Mouse (Mus musculus) right cerebral cortex, postnatal 36 days (tissue): ENCODE measurements around the gene Gpr183.

Experiments
- DNase-seq, 2 experiments: peaks; one replicate each; pipeline ENCODE4 v3.0.0; 2022; ENCODE audit warnings: low spot score in 2 of 2, mixed read lengths in 1 of 2

Gene Gpr183

DNA sequence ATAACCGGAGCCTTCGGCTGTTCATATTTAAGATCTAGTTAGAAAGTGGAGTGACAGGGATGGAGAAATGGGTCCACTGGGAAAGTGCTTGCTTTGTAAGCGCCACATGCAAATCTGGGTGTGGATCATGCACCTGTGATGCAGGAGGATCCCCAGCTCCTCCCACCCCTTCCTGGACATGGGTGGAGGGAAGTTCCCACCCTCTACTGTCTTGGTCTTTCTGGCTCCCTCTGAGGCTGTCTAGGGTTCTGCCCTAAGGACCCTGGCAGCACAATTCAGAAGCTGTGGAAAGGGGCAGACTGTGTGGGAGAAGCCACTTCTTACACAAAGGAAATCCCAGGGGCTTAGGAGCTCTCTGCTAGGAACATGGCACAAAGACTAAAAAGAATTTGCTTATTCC is 33.4 kb downstream of the Gpr183 start:
- DNase-seq, result no peak

DNA sequence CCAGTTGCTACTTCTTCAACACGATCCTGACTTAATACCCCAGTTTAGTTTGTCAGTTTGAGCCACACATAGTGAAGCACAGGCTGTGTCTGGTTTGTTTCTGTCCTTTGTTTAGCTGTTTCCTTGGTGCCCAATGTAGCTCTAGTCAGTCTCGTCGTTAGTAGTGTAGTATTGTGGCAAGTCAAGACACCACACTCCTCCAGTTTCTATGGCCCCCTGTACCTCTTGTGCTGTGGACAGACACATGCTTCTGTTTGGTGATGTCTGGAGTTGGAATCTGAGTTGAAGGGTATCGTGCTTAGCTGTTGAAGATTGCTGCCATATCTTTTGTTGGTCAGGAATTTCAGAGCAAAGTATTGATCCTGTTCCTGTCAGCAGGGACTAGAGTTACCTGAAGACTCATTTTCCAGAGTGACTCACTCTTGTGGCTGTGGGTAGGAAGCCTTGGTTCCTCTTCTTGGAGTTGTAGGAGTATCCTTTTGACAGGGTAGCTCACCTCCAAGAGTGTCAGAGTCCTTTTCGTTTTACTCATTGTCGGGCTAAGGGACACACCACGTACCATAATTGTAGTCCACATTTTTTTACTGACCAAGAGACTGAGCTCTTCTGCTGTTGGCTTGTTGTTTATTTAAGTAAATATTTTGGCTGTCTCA is 34.1 kb downstream of the Gpr183 start:
- DNase-seq, result no peak

DNA sequence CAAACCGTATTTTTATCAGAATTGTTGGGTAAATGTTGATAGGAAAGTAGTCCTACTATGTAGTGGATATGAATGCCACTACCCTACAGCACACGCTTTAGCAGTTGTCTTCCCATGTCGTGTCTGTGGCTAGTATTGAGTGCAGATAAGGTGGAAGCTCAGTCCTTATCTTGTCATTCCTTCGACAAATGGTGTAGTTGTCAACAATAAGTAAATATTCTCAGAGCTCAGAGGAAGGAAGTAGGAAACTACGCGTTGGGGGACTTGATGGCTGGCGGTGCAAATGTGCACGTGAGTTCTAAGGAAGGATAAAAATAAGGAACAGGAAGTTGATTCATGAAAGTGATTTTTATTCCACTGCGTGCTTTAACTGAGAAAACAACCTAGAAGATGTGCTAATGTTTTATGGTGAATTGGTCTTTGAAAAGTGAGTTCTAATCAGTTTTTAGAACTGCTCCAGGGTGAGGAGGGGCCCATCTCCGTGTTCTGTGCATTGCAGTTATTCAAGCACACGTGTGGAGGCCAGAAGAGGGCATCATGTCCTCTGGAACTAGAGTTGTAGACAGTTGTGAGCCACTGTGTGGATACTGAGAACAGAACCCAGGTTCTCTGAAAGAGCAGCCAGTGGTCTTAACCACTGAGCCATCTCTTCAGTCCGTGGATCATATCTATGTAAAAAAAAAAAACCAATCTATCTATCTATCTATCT is 35.6 kb downstream of the Gpr183 start:
- DNase-seq, result no peak

DNA sequence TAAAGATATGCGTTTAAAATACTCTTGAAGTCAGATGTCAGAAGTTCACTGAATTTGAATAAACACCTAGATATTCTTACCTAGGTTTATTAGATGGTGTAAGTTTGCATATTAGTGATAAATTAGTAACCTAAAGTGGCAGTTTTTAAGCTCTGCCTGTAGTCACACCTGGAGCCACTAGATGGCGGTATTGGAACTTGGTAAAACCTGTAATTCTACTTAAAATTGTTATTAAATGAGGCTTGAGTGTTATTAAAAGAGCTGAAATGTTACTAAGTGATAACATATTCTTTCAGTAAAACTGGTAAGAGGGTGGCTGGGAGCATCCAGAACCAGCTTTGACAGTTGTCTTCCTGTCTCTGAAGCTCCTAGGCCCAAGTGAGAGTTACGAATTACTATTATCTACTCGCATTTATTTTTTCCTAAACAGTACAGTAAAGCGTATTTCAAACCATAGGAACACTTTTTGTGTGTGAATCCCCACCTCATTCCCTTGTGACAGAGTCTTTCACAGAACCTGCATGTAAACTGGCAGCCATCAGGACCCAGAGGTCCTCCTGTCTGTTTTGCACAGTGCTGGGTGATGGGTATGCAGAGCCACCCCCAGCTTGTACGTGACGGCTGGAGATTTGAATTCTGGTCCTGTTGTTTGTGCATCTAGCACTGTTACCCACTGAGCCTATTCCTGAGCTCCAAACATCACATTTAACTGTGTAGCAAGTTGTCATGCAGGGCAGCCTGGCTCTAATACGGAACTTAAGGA is 36.4 kb downstream of the Gpr183 start:
- DNase-seq, result no peak

DNA sequence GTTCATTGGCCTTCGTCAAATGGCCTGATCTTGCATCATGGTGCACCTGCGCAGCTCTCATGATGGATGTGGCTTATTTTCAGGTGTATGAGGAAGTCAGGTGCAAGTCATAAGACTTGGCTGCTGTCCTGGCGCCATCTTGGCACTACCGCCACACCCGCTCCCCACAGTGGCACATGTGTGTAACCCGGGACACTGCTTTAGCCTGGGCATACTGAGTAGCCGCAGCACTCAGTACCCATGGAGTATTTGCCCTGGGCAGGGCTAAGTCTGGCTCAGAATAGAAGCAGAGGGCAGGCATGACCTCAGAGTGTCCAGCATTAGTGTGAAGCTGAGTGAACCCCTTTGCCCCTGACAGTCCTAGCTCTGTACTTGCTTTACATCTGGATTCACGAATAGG is 37.5 kb downstream of the Gpr183 start:
- DNase-seq, result no peak

DNA sequence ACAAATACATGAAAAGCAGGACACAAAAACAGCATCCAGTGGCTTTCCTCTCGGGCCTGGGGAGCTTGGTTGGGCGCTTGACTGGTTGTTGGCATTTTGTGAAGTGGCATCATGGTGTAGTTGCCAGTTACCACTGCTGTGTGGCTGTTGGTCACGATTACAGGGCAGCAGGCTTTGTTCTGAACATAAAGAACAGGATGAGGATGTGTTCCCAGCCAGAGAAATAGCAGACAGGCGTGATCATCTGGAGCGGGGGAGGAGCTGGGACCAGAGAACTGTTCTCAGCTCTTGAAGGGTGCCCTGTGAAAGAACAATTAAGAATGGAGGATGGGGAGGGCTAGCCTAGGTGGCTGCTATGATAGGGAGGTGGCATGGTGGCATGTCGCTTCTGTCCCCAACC is 38.1 kb downstream of the Gpr183 start:
- DNase-seq, result no peak

DNA sequence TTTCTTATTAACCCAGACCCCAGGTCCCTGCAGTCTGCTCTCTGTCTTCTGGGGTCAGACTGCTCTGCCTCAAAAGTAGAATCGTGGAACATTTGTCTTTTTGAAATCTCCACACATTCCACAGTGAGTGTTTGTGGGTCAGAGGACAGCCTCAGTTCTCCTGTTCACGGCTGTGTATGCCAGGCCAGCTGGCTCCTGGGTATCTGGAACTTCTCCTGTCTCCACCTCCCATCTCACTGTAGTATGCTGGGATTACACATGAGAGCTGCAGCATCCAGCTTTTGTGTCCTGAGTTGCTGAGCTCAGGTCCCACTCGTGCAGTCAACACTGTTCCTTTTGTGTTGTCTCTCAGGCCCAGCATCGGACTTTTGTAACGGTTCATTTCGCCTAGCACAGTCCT is 40.1 kb downstream of the Gpr183 start:
- DNase-seq, result no peak

DNA sequence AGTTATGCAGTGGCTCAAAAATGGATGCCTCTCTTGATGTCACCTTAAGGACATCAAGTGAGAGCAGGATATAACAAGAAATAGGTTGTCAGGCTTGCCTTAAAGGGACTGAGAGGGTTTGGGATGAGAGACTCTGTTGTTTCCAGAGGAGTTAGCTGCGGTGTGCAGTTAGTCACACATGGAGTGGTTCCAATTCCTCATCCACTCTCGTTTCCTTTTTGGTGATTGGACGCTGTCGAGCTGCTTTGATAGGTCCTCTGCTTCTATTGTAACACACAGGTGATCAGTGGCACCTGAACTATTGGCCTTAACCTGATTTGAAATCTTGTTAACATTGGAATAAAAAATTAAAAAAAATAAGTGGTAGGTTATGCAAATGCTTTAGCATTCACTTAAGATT is 42.3 kb downstream of the Gpr183 start:
- no peak for DNase-seq

DNA sequence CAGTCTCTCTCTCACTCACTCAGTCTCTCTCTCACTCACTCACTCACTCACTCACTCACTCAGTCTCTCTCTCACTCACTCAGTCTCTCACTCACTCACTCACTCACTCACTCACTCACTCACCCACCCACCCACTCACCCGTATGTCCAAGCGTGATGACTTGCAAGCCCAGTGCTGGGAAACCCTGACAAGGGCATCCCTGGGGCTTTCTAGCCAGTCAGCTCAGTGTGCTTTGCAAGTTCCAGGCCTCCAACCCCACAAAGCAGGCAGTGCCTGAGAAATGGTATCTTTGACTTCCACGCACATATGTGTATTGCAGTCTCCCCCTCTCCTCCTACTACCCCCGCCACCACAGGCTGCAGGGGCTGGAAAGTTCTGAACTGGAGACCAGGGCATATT is 43.0 kb downstream of the Gpr183 start:
- DNase-seq, result no peak

DNA sequence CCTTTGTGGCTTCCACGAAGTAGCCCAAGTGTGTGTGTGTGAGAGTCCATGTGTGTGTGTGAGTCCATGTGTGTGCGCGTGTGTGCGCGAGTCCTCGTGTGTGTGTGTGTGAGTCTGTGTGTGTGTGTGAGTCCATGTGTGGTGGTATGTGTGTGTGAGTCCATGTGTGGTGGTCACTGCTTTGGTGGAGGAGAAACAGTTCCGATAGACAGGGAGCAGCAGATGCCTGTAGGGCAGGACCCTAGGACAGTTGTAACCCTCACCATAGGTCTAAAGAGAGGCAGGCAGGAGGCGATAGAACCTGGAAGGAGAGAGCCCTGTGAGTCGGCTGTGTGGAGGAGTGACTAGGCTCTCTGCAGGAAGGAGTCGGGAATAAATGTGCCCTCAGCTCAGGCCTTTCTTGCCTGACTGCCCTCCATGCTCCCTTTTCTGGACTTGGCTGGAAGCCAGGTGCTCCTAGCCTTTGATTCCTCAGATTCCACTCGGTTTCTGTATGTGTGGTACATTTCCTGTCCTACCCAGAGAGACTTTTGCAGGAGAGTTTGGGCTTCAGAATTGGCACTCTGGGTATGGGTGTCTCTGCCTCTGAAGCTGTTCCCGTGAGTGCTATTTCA is 44.4 kb downstream of the Gpr183 start:
- DNase-seq, result no peak

DNA sequence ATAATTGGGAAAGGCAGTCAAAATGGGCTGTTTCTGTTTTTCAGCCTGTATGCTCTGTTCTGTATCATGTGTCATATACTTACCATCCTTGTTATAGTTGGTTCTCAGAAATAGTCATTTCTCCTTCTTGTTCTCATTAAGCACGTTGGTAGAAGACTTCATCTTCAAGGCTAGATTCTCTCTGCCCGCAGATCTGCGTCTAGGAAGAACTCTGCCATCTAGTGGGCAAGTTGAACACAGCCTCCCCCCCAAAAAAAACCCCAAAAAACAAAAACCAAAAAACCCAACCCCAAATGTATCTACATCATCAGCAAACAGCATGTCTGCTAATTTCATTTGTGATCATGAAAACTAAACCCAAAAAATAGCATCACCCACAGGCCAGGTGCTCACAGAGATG is 45.2 kb downstream of the Gpr183 start:
- no peak for DNase-seq

DNA sequence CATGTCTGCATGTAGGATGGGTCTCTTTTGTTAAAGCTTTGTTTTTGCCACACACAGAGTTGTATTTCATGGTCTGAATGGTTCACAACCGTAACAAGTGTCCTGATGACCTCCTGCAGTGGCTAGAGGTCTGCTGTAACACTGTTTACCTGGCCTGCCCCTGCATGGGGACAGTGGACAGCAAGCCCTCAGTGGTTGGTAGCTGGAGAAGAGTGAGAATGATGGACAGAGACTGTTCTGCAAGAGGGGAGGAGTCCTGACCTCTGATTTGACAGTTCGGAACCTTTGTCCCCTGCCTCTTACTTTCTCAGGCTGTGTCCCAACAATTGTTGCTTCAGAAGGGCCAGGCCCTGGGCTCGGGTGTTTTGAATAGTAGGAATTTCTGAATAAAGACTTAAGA is 46.7 kb downstream of the Gpr183 start:
- no peak for DNase-seq

DNA sequence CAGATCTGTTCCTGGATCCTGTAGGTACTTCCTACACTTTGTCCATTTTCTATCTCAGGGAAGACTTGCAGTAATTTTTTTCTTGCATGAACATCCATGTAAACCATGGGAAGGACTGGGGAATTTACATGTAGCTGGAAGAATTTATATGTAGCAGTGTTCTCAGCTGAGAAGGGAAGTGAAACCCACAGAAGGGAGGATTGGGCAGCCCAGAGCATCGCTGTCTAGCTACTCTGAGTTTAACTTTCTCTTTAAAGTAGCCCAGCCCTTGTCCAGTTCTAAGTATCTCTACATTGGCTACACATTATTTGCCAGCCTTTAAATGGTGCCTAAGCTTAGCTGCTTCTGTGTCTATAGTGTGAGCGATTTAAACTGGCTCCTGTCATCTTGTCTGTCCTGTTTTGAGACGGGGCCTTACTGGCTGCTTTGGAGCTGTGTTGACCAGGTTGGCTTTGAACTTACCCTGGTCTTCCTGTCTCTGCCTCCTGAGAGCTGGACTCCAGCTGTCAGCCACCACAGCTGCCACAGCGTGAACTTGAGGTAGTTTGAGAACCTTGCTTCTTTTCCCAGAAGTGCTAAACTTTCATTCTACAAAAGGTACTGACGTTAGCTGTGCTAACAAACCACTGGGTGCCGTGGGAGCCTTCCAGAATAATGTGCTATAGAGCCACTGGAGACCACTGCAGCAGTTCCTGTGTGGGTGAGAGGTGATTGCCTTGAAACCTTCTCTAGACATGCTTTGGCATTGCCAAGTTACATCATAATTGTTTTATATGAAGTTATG is 48.5 kb downstream of the Gpr183 start:
- no peak for DNase-seq

DNA sequence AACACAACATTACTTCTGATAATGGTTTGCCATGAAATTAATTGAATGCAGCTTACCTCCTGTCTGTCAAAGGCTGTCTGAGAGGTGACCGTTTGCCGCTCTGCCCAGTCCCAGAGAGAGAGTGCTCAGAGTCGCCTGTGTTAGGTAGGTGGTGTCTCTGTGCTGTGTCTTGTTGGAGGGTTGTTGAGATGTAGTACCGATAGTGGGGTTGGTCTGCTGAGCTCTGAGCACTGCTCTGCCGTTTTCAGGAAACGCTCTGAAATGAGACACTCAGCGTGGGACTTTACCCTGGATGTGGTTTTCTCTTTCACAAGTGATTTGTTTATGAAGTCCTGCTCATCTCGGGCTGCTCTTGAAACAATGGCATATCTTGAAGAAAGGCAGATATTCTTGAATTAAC is 49.4 kb downstream of the Gpr183 start, which contains the start of gene Gpr18:
Gene Gpr18 (minus strand): TSS at position 161 of the 400 bp plus-strand sequence.
- DNase-seq, result no peak

DNA sequence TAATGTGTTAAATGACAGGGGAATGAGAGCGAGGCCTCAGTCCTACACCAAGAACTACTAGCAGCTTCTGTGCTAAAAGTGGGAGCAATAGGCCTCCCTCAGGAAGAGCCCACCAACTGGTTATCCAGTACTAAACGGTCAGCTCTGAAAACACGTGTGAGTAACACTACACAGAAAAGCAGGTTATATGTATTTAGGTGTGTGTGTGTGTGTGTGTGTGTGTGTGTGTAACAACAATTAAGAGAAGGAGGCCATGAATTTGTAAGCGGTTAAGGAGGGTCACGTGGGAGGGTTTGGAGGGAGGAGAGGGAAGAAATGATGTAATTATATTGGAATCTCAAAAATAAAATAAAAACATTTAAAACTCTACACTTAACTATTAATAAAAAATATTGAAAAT is 49.9 kb downstream of the Gpr183 start:
- no peak for DNase-seq

DNA sequence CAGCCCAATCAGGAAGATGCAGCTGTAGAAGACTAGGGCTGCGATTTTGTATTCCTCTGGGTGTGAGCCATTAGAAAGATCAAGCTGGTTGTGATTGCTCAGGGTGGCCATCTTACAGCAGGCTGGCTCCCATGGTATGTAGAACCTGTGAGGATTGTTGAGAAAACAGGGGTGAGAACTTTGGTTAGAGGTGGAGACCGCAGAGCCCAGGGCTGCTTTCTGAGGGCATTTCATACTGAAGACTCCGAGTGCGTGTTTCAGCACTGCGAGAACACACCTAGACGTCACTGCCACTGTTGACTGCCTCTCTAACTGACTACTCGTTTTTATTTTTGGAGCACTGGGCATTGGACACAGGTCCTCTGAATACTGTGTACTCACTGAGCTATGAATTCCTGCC is 52.5 kb downstream of the Gpr183 start:
- DNase-seq, result no peak

DNA sequence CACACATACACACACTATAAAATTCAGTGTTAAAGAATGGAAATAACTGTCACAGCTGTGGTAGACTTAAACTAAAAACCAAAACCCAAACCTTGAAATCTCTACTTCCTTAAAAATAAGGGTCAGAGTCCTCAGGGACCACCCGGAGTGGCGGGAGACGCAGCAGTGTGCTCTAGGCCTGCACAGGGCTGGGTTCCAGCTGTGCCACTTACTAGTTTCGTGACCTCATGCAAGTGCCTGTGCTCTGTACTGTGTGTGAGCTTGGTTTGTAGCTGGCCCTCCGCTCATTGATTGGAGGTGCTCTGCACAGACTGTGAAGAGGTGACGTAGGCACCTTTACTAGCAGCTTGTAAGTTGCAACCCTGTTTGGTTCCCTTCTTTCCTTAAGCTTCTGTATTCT is 55.1 kb downstream of the Gpr183 start:
- DNase-seq, result no peak

DNA sequence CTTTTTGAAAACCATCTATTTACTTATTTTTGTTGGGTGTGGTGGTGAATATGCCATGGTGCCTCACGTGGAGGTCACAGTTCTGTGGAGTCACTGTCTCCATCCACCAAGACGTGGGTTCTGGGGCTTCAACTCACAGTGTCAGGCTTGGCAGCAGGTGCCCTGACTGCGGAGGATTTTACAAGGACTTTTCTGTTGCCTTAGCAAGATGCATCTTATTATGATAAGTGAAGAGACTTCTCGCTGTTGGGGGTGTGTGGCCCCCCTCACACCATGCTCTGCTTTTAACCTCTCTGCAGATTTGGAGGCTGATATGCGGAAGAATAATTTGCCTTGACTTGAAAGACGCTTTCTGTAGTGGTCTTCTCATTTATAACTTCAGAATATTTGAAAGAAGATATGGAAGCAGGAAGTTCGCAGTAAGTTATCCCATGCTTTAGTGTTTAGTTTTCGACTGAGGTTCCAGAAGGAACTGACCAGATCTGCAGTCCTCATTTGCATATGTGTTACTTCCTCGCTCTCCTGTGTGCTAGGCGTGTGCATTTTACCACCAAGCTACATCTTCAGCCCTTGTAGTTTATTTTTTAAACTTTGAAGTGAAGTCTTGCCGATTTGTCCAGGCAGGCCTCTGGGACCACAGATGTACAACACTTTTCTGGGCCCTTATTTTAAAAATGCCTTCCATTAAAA is 57.9 kb downstream of the Gpr183 start:
- no peak for DNase-seq

DNA sequence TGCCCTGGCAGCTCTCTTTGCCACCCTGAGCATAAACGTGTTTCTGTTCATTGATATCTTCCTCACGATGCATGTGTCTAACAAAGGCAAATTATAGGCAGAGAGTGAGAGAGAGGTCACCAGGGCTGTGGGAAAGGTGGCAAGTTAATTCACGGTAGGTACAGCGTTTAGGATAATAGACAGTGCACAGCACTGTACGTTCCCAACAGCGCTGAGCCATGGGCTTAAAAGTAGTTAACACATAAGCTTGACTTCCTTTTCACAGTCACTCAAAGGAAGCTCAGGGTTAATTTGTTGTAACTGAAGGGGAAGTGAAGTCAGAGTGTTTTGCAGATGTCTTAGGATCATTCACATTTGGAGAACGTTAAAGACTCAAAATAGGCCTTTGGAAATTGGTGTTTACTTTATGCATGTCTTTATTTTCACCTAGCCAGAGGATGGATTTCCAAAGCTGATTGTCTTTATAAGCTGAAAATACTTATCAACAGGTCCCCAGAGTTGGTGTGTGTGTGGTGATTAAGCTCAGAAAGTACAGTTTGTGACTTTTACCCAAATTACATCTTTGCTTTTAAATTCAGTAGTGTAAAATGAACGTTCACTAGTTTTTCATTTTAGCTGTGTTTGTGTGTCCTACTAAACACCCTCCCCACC is 58.5 kb downstream of the Gpr183 start:
- DNase-seq, result no peak

DNA sequence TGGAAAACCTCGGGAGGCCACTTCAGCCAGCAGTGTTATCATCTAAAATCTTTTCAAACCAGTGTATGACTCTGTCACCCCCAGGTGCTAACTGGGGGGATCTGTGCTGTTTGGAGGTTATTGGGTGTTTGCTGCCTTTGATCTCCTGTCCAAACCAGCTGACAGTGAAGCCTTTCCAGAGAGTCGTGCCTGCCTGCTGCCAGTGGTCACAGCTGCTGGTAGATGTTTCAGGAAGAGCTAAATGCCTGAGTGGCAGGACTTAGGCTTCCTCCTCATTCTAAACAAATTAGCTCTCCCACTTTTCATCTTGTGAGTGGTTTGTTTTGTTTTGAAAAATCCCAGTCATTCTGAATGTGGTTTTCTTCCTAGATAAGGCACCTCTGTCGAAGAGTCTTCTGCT is 60.2 kb downstream of the Gpr183 start:
- DNase-seq, result no peak
